Mouse (Mus musculus) gastrocnemius, postnatal 4 days (tissue): Measurements from ENCODE around the gene Prrg1. TPM values are rescaled to one million over a fixed set of nuclear protein-coding genes. Genes with fewer than 3 reads are reported as not detected.
A peak's percentile ranks its signal among the peaks of the same experiment; 100 is the strongest.
"Not testable (repeated sequence)": the region's sequence is repeated elsewhere in the genome, so short reads cannot be mapped to it uniquely, and the experiment has no call there.

ENCODE experiments used
- DNase-seq, 2 experiments: peaks; one replicate each; pipeline ENCODE4 v3.0.0; 2021 to 2022; ENCODE audit warnings: low spot score in 2 of 2, mixed read lengths in 2 of 2
- long read RNA-seq, 2 experiments: library from polyadenylated mRNA; stranded (forward); transcript quantifications; one replicate each; pipeline ENCODE4 v2.0.0; 2021
- total RNA-seq, 2 experiments: library from RNA; stranded (reverse); gene quantifications; 2 replicates each; pipeline ENCODE4 v1.2.3; 2021

Gene Prrg1
- total RNA-seq: 10 to 100 TPM; 16.3 to 20.3 TPM
- long read RNA-seq, experiment 1, partial matches to known transcripts: 0 of 2 reads
- long read RNA-seq, experiment 1, other reads (novel, unspliced or antisense): 1 of 2 reads
- long read RNA-seq, experiment 2, partial matches to known transcripts: 0 of 2 reads
- long read RNA-seq, experiment 2, other reads (novel, unspliced or antisense): 1 of 2 reads

DNA sequence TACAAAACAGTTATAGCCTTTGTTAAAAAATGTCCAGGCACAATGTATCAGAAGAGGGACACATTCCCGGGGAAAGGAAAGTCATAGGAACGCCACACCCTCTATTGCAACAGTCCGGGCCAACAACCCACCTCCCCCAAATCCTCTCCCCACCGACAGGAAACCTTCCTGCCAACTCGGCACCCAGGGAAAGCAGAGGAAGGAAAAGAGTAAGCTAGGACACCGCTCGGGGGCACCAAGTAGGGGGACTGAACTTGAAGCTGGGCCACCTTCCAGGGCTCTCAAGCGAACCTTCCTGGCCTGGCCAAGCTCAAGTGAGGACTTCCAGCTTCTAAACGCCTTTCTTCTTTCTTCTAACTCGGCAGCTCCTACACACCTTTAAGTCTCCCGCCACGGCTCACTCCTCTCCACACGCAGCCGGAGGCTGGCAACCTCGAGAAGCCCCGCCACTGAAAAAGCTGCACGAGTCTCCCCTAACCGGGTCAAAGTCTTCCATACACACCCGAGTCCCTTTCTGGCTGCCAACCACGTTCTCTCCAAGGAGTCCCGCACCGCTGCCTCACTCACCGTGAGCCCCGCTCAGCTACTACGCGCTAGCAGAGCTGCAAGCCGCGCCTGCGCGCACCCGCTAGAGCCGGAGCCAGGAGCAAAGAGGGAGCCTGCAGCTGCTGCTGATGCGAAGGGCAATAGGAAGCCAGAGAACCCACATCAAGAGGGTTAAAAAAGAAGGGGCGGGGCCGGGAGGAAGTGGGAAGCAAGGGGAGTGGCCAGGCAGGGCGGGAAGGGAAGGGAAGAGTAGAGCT, at the start of gene Prrg1:
Prrg1 (minus strand) TSS at position 695 of the 803 bp plus-strand sequence.
- peak; percentile 49 to 78 for DNase-seq

DNA sequence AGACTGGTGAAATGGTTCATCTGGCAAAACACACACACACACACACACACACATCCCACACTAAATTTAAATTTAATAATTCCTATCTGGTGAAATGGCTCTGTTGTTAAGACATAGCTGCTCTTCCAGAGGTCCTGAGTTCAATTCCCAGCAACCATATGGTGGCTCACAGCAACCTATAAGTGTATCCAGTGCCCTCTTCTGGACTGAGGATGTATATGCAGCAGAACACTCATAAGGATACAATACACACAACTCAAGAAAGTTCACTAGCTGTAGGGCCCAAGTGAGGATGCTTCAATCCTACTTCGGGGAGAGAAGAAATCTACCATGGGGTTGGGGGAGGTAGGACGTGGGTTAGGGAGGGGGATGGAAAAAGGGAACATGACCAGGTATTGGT, 22.1 kb upstream of the Prrg1 start:
- DNase-seq: no peak

DNA sequence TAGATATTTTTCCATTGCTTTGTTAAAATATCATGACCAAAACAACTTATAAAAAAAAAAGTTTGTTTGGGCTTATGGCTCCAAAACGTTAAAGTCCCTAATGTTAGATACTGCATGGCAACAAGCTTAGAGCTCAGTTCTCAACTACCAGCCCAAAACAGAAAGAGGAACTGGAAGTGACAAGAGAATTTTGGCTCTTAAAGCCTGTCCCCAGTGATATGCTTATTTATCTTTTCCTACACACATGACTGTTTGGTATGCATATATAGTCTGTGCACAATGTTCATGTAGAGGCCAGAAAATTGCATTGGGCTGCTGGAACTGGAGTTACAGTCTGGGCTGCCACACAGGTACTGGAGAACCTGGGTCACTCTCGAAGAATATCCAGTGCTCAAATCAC, 9.4 kb upstream of the Prrg1 start:
- no peak for DNase-seq

- DNase-seq: peak; percentile 36 to 63
Observed at GRCm38 (mm10) chrX:78582854-78583201, 868 bp downstream of the Prrg1 start.

- DNase-seq: no peak
Observed at GRCm38 (mm10) chrX:78563451-78563850, 20.2 kb downstream of the Prrg1 start.

DNA sequence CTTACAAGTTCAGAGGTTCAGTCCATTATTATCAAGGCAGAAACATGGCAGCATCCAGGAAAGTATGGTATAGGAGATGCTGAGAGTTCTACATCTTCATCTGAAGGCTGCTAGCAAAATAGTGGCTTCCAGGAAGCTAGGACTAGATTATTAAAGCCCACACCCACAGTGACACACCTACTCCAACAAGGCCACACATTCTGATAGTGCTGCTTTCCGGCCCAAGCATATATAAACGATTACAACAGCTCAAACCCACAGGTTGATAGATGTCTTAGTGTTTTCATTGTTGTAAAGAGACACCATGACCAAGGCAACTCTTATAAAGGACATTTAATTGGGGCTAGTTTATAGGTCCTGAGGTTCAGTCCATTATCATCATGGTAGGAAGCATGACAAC, 30.3 kb downstream of the Prrg1 start:
- DNase-seq: no peak

DNA sequence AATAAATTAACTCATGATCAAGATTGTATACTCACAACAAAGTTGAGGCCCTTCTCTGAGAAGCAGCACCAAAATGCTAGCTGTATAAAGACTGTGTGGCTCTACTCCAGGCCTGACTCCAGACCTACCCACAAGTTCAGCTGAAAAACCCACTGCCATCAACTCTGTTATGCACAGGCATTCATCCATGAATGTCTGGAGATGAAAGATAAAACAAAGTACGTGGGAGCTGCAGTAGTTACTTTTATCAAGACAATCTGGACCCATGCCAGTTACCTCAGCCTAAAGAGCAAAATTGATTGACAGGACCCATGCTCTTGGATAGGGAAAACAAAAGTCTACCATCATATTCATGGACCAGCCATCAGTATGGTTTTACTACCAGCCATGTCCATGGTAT, 31.0 kb downstream of the Prrg1 start:
- no peak for DNase-seq

GRCm38 (mm10) chrX:78547696-78548095, 36.0 kb downstream of the Prrg1 start:
- DNase-seq: no peak

GRCm38 (mm10) chrX:78539734-78540133, 44.0 kb downstream of the Prrg1 start:
- no peak for DNase-seq

GRCm38 (mm10) chrX:78538632-78539316, 44.9 kb downstream of the Prrg1 start:
- no peak for DNase-seq

DNA sequence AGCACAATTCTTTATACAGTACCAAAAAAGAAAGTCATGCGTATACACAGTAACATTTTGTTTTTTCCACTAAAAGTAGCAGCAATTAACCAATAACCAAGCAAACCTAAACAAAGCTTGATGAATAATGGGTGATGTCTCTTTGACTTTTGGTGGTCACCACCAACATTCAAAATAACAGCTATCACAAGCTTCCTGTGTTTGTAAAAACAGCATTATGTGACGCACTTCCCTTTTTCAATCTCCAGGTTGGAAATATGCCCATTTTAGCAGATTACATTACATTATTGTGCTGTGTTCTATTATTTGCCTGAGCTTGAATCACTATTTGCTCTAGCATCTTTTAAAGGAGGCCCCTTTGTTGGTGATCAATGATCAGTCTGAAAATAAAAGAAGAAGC, 65.4 kb downstream of the Prrg1 start:
- DNase-seq: no peak

- DNase-seq: no peak
Observed at GRCm38 (mm10) chrX:78482987-78483386, 100.7 kb downstream of the Prrg1 start.

GRCm38 (mm10) chrX:78479710-78480109, 104.0 kb downstream of the Prrg1 start:
- DNase-seq: no peak

- DNase-seq: no peak
Observed at GRCm38 (mm10) chrX:78434357-78434756, 149.3 kb downstream of the Prrg1 start.

DNA sequence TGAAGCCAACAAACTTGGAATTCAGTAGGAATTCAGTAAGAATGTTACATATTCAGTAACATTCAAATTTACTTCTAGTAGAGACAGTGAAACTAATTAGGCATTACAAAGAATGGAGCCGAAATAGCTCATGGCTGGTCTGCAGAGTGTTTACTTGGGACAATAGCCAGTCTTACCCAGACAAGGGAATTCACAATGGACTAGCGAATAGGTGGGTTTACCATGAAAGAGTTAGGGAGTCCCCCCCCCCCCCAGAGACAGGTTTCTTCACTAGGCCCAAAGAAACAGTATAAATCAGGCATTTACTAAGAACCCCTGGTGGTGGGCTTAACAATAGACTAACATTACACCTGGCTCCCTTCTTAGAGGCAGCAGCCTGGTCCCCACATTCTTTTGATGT, 180.3 kb downstream of the Prrg1 start:
- not testable (repeated sequence) for DNase-seq

Other genes starting within 250 kb of the Prrg1 start
- not detected for gene 4930480E11Rik, start 214.3 kb downstream of the Prrg1 start, total RNA-seq
- gene Fam47c, start 153.9 kb upstream of the Prrg1 start, total RNA-seq: not detected